Mouse (Mus musculus) ovary, postnatal 14 days (tissue): Measurements from ENCODE around the gene Ptgs2.

Experiments
- DNase-seq: peaks from one replicate; pipeline ENCODE4 v3.0.0; 2022; ENCODE audit warnings: low spot score

Ptgs2 gene

DNA sequence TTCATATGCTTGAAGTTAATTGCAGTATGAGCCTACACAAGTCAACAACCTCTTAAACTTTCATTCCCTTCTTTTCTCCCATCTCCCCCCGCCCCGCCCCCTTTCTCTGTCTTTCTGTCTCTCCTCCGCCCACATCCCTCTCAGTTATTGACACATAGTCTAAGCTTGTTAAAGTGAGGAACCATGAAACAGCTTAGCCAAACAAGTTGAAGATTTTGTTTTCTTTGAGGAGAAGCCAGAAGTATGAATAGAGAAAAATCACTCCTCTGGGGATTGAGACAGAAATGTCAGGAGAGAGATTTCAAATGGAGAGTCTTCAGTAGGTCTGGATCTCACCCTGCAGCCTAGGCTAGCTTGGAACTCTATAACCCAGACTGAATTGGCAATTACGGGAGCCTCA is 47.4 kb downstream of the Ptgs2 start:
- DNase-seq: no peak

DNA sequence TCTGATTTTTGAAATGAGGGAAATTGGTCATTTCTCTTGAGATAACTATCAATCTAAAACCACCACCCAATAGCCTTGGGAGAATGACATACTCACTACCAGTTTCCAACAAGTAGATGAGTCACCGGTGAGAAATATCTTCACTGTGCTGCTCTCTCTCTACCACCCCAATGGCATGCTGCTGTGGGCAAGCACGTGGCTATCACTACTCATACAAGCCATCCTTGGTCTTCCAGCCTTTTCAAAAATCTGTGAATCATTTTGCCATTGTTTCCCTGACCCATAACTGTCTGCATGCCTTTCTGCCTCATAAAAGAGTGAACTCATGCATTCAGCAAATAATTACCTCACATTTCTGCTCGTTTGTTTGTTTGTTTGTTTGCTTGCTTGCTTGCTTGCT is 51.6 kb downstream of the Ptgs2 start:
- DNase-seq: no peak
